In genomic region chr16:3895173-3895792, GRCm38 (mm10) we compare ENCODE assay signal across 8 mouse cellular contexts. TPM values are rescaled to one million over a fixed set of nuclear protein-coding genes. Genes with fewer than 3 reads are reported as not detected.
DNase-seq lines count a peak whose midpoint lies in the region; ATAC-seq and TF ChIP-seq lines count a peak whose summit lies in the region.

No protein-coding gene starts in this region.

- no peak overlapping the region; the same call in 1 of the 2 replicates for H3K9ac ChIP-seq in intestine, embryonic 16.5 days (ENCODE audit: low read depth, low read length)
- no peak overlapping the region for H3K9ac ChIP-seq in lung, embryonic 16.5 days (ENCODE audit: low read length)
- no peak overlapping the region for H3K9ac ChIP-seq in stomach, postnatal 0 days (ENCODE audit: low read length)
- no peak overlapping the region for H3K9ac ChIP-seq in midbrain, embryonic 16.5 days (ENCODE audit: low read depth, low read length)

- H3K4me2 ChIP-seq in intestine, embryonic 16.5 days (ENCODE audit: low read depth, low read length) = peak overlapping the region; percentile 37
- 0 out of 2 replicates have a peak overlapping the region, but pooled peaks have one; percentile 3 for H3K4me2 ChIP-seq in lung, embryonic 16.5 days (ENCODE audit: low read depth, low read length)
- H3K4me2 ChIP-seq in stomach, postnatal 0 days (replicated peaks; ENCODE audit: low read depth) = peak overlapping the region; percentile 17; the same call in 1 of the 2 replicates
- H3K4me2 ChIP-seq in midbrain, embryonic 16.5 days (ENCODE audit: low read length) = no peak overlapping the region

- TF ChIP-seq EP300 in stomach, postnatal 0 days (optimal IDR thresholded peaks at IDR 0.05) = no peak

- peak; percentile 89 for ATAC-seq in intestine, embryonic 16.5 days
- ATAC-seq in lung, embryonic 16.5 days (ENCODE audit: low read depth) = peak; percentile 71
- ATAC-seq in stomach, postnatal 0 days (ENCODE audit: low FRiP score, low TSS enrichment) = peak; percentile 88
- no peak for ATAC-seq in midbrain, embryonic 16.5 days

- no peak for TF ChIP-seq CTCF in stomach, postnatal 0 days (IDR thresholded peaks at IDR 0.05; ENCODE audit: low read depth)

- H3K27ac ChIP-seq in intestine, embryonic 16.5 days (ENCODE audit: low read length) = peak overlapping the region; percentile 82
- H3K27ac ChIP-seq in lung, embryonic 16.5 days (ENCODE audit: low read length) = peak overlapping the region; percentile 63
- peak overlapping the region; percentile 67 for H3K27ac ChIP-seq in stomach, postnatal 0 days (replicated peaks)
- no peak overlapping the region for H3K27ac ChIP-seq in midbrain, embryonic 16.5 days (ENCODE audit: low read length)

- no peaks in the 10 kb centered on the region for H3K27me3 ChIP-seq in intestine, embryonic 16.5 days (replicated peaks; ENCODE audit: control insufficient read depth, insufficient read depth, low read length)
- H3K27me3 ChIP-seq in lung, embryonic 16.5 days (ENCODE audit: control insufficient read depth, insufficient read depth, low read depth, low read length) = no peaks in the 10 kb centered on the region
- H3K27me3 ChIP-seq in stomach, postnatal 0 days (ENCODE audit: control insufficient read depth, insufficient read depth, low read length) = no peaks in the 10 kb centered on the region
- H3K27me3 ChIP-seq in midbrain, embryonic 16.5 days (ENCODE audit: control insufficient read depth, insufficient read depth, low read depth, low read length) = no peaks in the 10 kb centered on the region

- peak; percentile 40 for DNase-seq in gastrocnemius, adult 18-20 months (ENCODE audit: low spot score)
- no peak for DNase-seq in gastrocnemius, adult 8-10 months (ENCODE audit: low spot score in 2 of 2)
- peak; percentile 31 for DNase-seq in brain, adult 2 months (ENCODE audit: low read depth, low spot score)
- DNase-seq in stomach, postnatal 0 days (ENCODE audit: low spot score) = peak; percentile 32
- no peak for DNase-seq in frontal cortex, postnatal 36 days (ENCODE audit: low spot score in 2 of 2)

- H3K4me3 ChIP-seq in intestine, embryonic 16.5 days (ENCODE audit: low read length) = peak overlapping the region; percentile 7; the same call in 1 of the 2 replicates
- H3K4me3 ChIP-seq in lung, embryonic 16.5 days (ENCODE audit: low read length) = no peak overlapping the region
- H3K4me3 ChIP-seq in stomach, postnatal 0 days (ENCODE audit: low read depth, low read length) = no peak overlapping the region
- no peak overlapping the region for H3K4me3 ChIP-seq in midbrain, embryonic 16.5 days (ENCODE audit: low read depth, low read length)

- peaks cover 4% of the 10 kb centered on the region; the same call in 1 of the 2 replicates for H3K4me1 ChIP-seq in intestine, embryonic 16.5 days (ENCODE audit: control insufficient read depth, insufficient read depth, low read length)
- no peaks in the 10 kb centered on the region; the same call in 1 of the 2 replicates for H3K4me1 ChIP-seq in lung, embryonic 16.5 days (replicated peaks; ENCODE audit: control insufficient read depth, insufficient read depth, low read length)
- H3K4me1 ChIP-seq in stomach, postnatal 0 days (replicated peaks; ENCODE audit: control insufficient read depth, insufficient read depth) = no peaks in the 10 kb centered on the region
- H3K4me1 ChIP-seq in midbrain, embryonic 16.5 days (ENCODE audit: control insufficient read depth, insufficient read depth, low read length) = no peaks in the 10 kb centered on the region

- no peaks in the 10 kb centered on the region for H3K9me3 ChIP-seq in intestine, embryonic 16.5 days (ENCODE audit: control insufficient read depth, low read length)
- H3K9me3 ChIP-seq in lung, embryonic 16.5 days (ENCODE audit: control insufficient read depth, low read length) = no peaks in the 10 kb centered on the region
- no peaks in the 10 kb centered on the region for H3K9me3 ChIP-seq in stomach, postnatal 0 days (ENCODE audit: control insufficient read depth, low read length)
- no peaks in the 10 kb centered on the region for H3K9me3 ChIP-seq in midbrain, embryonic 16.5 days (replicated peaks; ENCODE audit: control insufficient read depth, low read length, poor library complexity, severe bottlenecking)

- WGBS in intestine, embryonic 16.5 days = 71% methylated on average over 9 of the region's 9 CpGs
- WGBS in lung, embryonic 16.5 days = 73% methylated on average over 9 of the region's 9 CpGs
- 65% methylated on average over 9 of the region's 9 CpGs for WGBS in stomach, postnatal 0 days
- 83% methylated on average over 9 of the region's 9 CpGs for WGBS in midbrain, embryonic 16.5 days

- no peaks in the 10 kb centered on the region for H3K36me3 ChIP-seq in intestine, embryonic 16.5 days (ENCODE audit: control insufficient read depth, insufficient read depth, low read length)
- peaks cover 18% of the 10 kb centered on the region; the same call in 1 of the 2 replicates for H3K36me3 ChIP-seq in lung, embryonic 16.5 days (ENCODE audit: control insufficient read depth, insufficient read depth, low read length)
- peaks cover 7% of the 10 kb centered on the region for H3K36me3 ChIP-seq in stomach, postnatal 0 days (ENCODE audit: control insufficient read depth, insufficient read depth, low read length)
- peaks cover 20% of the 10 kb centered on the region for H3K36me3 ChIP-seq in midbrain, embryonic 16.5 days (ENCODE audit: control insufficient read depth, insufficient read depth, low read length)

RNA-seq across cellular contexts. Expression of gene Gm20695, which starts 10.8 kb away (rescaled TPM):
- total RNA-seq in gastrocnemius, adult 18-20 months (2021) = not detected
- total RNA-seq in gastrocnemius, adult 8-10 months (2022) = under 1 TPM in 1 of 4 experiments, not detected in 3; 0.65 TPM
- polyA plus RNA-seq in intestine, embryonic 16.5 days (2015; fragmentation: Nextera tagmentation; extraction: Ambion mirVana) = 0.32 and 0.95 TPM in 2 replicates
- polyA plus RNA-seq in lung, embryonic 16.5 days (2015; fragmentation: Nextera tagmentation; extraction: Ambion mirVana) = 1.5 and 2.0 TPM in 2 replicates
- polyA plus RNA-seq in stomach, postnatal 0 days (2015; fragmentation: Nextera tagmentation; extraction: Ambion mirVana) = 0.75 and 1.9 TPM in 2 replicates
- 2.7 and 5.4 TPM in 2 replicates for polyA plus RNA-seq in midbrain, embryonic 16.5 days (2015; fragmentation: Nextera tagmentation; extraction: Ambion mirVana)

RNA-seq across cellular contexts. Expression of gene Zfp597, which starts 10.9 kb away (rescaled TPM):
- 1 to 10 TPM; 6.3 to 7.2 TPM for total RNA-seq in gastrocnemius, adult 18-20 months (2021)
- total RNA-seq in gastrocnemius, adult 8-10 months (2022) = 1 to 10 TPM; 6.5 to 9.3 (median 7.1) TPM
- 3.6 and 4.3 TPM in 2 replicates for polyA plus RNA-seq in intestine, embryonic 16.5 days (2015; fragmentation: Nextera tagmentation; extraction: Ambion mirVana)
- 7.3 and 7.6 TPM in 2 replicates for polyA plus RNA-seq in lung, embryonic 16.5 days (2015; fragmentation: Nextera tagmentation; extraction: Ambion mirVana)
- polyA plus RNA-seq in stomach, postnatal 0 days (2015; fragmentation: Nextera tagmentation; extraction: Ambion mirVana) = 2.2 and 3.5 TPM in 2 replicates
- polyA plus RNA-seq in midbrain, embryonic 16.5 days (2015; fragmentation: Nextera tagmentation; extraction: Ambion mirVana) = 20.6 and 21.8 TPM in 2 replicates

RNA-seq across cellular contexts. Expression of gene 1700037C18Rik, which starts 13.2 kb away (rescaled TPM):
- total RNA-seq in gastrocnemius, adult 18-20 months (2021) = 1 to 10 TPM; 2.4 to 2.8 TPM
- 1 to 10 TPM; 2.4 to 3.0 (median 2.6) TPM for total RNA-seq in gastrocnemius, adult 8-10 months (2022)
- polyA plus RNA-seq in intestine, embryonic 16.5 days (2015; fragmentation: Nextera tagmentation; extraction: Ambion mirVana) = 5.3 and 7.1 TPM in 2 replicates
- polyA plus RNA-seq in lung, embryonic 16.5 days (2015; fragmentation: Nextera tagmentation; extraction: Ambion mirVana) = 9.4 and 11.1 TPM in 2 replicates
- polyA plus RNA-seq in stomach, postnatal 0 days (2015; fragmentation: Nextera tagmentation; extraction: Ambion mirVana) = 8.3 and 8.5 TPM in 2 replicates
- polyA plus RNA-seq in midbrain, embryonic 16.5 days (2015; fragmentation: Nextera tagmentation; extraction: Ambion mirVana) = 13.2 and 14.7 TPM in 2 replicates

RNA-seq across cellular contexts. Expression of gene Cluap1, which starts 13.3 kb away (rescaled TPM):
- 1 to 10 TPM; 7.3 to 8.4 TPM for total RNA-seq in gastrocnemius, adult 18-20 months (2021)
- total RNA-seq in gastrocnemius, adult 8-10 months (2022) = 1 to 10 TPM; 5.9 to 8.3 (median 7.1) TPM
- polyA plus RNA-seq in intestine, embryonic 16.5 days (2015; fragmentation: Nextera tagmentation; extraction: Ambion mirVana) = 16.2 and 16.6 TPM in 2 replicates
- 22.2 and 23.9 TPM in 2 replicates for polyA plus RNA-seq in lung, embryonic 16.5 days (2015; fragmentation: Nextera tagmentation; extraction: Ambion mirVana)
- 13.6 and 13.8 TPM in 2 replicates for polyA plus RNA-seq in stomach, postnatal 0 days (2015; fragmentation: Nextera tagmentation; extraction: Ambion mirVana)
- polyA plus RNA-seq in midbrain, embryonic 16.5 days (2015; fragmentation: Nextera tagmentation; extraction: Ambion mirVana) = 42.3 and 44.4 TPM in 2 replicates

RNA-seq across cellular contexts. Expression of gene Naa60, which starts 23.1 kb away (rescaled TPM):
- 10 to 100 TPM; 36.8 to 37.1 TPM for total RNA-seq in gastrocnemius, adult 18-20 months (2021)
- 10 to 100 TPM; 35.2 to 54.2 (median 42.0) TPM for total RNA-seq in gastrocnemius, adult 8-10 months (2022)
- 43.3 and 44.1 TPM in 2 replicates for polyA plus RNA-seq in intestine, embryonic 16.5 days (2015; fragmentation: Nextera tagmentation; extraction: Ambion mirVana)
- 48.1 and 49.2 TPM in 2 replicates for polyA plus RNA-seq in lung, embryonic 16.5 days (2015; fragmentation: Nextera tagmentation; extraction: Ambion mirVana)
- polyA plus RNA-seq in stomach, postnatal 0 days (2015; fragmentation: Nextera tagmentation; extraction: Ambion mirVana) = 26.7 and 30.8 TPM in 2 replicates
- 98.6 and 110 TPM in 2 replicates for polyA plus RNA-seq in midbrain, embryonic 16.5 days (2015; fragmentation: Nextera tagmentation; extraction: Ambion mirVana)

Comparison
In these comparisons a context has a peak if more than half of its experiments do, and no peak if none do; other contexts are left out.
1. DNase-seq: peak in gastrocnemius, adult 18-20 months (single experiment), brain, adult 2 months (single experiment) and stomach, postnatal 0 days (single experiment); none in gastrocnemius, adult 8-10 months (0 of 2) and frontal cortex, postnatal 36 days (0 of 2).